Mouse (Mus musculus) brown adipose tissue, adult 24 weeks (tissue): ENCODE data around the gene Arhgap23. TPM values are rescaled to one million over a fixed set of nuclear protein-coding genes. Genes with fewer than 3 reads are reported as not detected.

Source experiments
- H3K27ac ChIP-seq: fragments of 200-500 bp; replicated peaks from 2 replicates; pipeline ENCODE4 v1.5.1; 2012; ENCODE audit warnings: low read depth, mild to moderate bottlenecking, low read length
- H3K4me1 ChIP-seq: fragments of 200-500 bp; 2 replicates; pipeline ENCODE4 v1.6.1; 2012; ENCODE audit warnings: low read length, mixed read lengths; ENCODE audit not compliant: control insufficient read depth, insufficient read depth, insufficient read length
- H3K4me3 ChIP-seq: fragments of 200-500 bp; 2 replicates; pipeline ENCODE4 v1.5.1; 2012; ENCODE audit warnings: low read depth, mild to moderate bottlenecking, low read length, moderate library complexity; ENCODE audit not compliant: insufficient read depth
- polyA plus RNA-seq: library from polyadenylated mRNA; stranded (reverse); fragments of >200 nt; gene quantifications from 2 replicates; pipeline ENCODE4 v1.2.4, GENCODE M21; 2012; ENCODE audit not compliant: missing spikeins, insufficient read depth, insufficient read length

Gene Arhgap23
- 5.5 and 6.7 TPM in 2 replicates for polyA plus RNA-seq

DNA sequence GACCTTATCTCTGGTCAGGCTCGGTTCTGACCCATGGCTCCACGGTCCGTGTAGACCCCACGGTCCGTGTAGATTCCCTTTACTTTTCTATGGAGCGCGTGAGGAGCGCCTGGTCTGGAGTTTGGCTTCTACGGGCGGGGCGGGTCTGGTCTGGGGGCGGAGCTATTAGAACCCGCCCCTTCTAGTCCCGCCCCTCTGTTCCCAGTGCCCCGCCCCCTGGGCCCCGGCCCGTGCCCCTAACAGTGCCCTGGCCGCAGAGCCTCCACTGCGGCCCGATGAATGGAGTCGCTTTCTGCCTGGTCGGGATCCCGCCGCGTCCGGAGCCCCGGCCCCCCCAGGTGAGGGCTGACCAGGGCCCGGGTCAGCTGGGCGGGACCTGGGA is at the start of gene Arhgap23:
Gene Arhgap23, plus strand, starts transcription at position 204 of the 382 bp plus-strand sequence.
- peak within 1 kb of the TSS; percentile 69 for H3K27ac ChIP-seq
- peak within 1 kb of the TSS; percentile 88 for H3K4me3 ChIP-seq
- H3K4me1 ChIP-seq, result peaks cover 17% of the 10 kb centered on the region

DNA sequence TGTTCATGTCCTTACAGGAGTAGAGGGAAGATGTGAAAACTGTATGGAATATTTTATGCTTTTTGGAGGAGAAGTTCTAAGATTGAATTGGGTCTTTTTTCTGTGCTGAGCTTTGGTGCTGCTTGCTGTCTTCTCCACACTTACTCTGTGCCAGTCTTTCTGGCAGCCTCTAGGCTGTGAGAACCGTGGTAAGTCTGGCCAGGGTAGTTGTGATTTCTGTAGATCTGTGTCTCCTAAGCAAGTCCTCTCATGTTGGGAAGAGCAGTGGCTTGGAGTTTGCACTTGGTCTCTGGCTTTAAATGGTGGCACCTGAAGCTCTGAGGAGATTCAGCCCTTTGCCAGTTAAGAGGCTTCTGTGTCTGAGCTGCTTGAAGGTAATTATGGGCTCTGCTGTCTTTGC is 49.8 kb upstream of the Arhgap23 start:
- H3K4me3 ChIP-seq, result no peak overlapping the region
- peaks cover 4% of the 10 kb centered on the region; the same call in 1 of the 2 replicates for H3K4me1 ChIP-seq
- H3K27ac ChIP-seq, result no peak overlapping the region

DNA sequence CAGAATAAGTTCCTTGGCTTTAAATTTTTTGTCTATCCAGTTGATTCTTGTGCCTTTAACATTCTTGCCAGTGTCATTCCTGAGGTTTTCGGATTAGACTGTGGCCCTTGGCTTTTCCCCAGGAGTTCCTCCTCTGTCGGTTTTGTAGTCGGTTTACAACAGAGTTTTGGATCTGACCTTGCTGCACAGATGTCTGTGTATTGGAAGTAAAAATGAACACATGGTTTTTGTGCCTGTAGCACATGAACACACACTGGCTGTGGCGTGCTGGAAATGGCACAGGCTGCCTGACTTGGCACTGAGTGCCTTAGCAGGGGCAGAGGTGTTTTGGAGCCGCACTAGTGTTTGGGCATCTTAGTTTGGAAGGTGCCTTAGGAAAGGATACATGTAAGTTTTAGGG is 46.8 kb upstream of the Arhgap23 start:
- H3K4me3 ChIP-seq, result no peak overlapping the region
- no peak overlapping the region for H3K27ac ChIP-seq
- peaks cover 8% of the 10 kb centered on the region; the same call in 1 of the 2 replicates for H3K4me1 ChIP-seq

DNA sequence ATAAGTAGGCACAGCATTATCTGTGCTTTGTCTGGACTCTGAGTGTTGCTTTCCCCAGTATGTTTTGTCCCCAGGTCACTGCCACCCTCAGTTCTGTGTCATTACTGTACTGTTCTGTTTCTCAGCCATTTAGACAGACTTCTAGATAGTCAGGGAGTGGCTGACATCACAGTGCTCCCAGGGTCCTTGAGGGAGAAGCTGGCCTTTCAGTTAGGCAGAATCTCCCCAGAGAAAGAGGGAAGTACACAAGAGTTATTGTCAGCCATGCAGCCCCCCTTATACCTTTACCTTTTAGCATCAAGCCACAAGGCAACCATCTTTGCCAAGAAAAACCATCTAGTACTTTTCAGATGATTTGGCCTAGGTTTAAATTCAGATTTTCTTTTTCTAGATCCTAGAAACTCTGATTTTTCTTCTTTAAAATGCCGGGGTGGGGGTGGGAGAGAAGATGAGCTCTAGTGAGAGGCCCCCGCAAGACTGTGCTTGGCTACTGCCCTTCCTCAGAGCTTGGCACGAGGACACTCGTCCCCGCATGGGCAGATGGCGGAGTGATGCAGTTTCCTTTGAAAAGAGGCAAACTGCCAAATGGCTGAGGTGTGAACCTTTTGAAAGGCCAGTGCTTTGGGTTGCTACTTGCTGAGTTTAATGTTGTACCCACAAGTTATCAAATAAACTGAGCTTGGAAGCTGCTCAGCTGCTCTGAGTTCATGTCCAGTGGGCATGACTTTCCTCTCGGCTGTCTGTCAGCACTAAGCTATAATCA is 44.8 kb upstream of the Arhgap23 start:
- H3K4me1 ChIP-seq, result 0 out of 2 replicates have a peak, but pooled peaks cover 4% of the 10 kb centered on the region
- no peak overlapping the region for H3K4me3 ChIP-seq
- no peak overlapping the region for H3K27ac ChIP-seq

DNA sequence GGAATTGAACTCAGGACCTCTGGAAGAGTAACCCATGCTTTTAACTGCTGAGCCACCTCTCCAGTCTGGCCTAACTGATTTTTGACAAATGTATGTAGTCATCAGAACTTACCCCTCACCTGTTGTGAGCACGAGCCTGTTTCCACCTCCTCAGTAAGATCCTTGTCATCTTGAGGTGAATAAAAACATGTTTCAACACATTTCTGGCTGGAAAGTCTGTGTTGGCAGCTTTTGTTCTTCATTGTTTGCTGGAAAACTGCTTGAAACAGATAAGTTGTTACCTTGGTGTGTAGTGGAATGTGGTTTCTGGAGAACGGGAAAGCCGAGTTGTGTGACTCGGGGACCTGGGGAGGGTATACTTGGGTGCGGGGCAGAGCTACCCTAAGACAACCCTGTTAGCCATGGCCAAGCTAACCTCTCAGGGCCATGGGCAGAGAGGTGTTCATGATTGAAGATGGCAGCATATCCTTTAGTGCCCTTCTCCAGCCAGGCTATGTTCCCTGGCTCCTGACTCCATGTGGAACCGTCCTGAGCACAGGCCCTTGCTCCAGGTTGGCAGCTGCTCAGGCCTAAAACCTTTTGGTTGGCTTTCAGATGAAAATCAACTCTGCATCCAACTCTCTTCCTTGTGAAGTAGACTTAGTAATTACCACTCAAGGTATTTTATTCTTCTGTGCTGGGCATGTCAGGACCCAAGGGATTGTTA is 43.0 kb upstream of the Arhgap23 start:
- H3K4me3 ChIP-seq, result no peak overlapping the region
- H3K4me1 ChIP-seq, result 0 out of 2 replicates have a peak, but pooled peaks cover 4% of the 10 kb centered on the region
- no peak overlapping the region for H3K27ac ChIP-seq

DNA sequence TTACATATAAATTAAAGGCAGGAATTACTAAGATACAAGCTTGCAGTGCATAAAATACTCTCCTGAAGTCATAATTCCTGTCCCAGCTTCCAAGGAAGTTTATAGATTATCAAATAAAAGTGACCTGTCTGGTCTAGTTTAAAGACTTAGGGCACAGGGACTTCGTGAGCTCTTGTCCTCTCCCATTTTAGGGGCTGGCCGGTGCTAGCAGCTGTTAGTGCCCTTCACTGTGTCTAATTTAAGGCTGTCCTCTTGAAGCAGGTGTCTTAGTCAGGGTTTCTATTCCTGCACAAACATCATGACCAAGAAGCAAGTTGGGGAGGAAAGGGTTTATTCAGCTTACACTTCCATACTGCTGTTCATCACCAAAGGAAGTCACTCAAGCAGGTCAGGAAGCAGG is 41.9 kb upstream of the Arhgap23 start:
- H3K4me3 ChIP-seq, result no peak overlapping the region
- 0 out of 2 replicates have a peak, but pooled peaks cover 4% of the 10 kb centered on the region for H3K4me1 ChIP-seq
- no peak overlapping the region for H3K27ac ChIP-seq

DNA sequence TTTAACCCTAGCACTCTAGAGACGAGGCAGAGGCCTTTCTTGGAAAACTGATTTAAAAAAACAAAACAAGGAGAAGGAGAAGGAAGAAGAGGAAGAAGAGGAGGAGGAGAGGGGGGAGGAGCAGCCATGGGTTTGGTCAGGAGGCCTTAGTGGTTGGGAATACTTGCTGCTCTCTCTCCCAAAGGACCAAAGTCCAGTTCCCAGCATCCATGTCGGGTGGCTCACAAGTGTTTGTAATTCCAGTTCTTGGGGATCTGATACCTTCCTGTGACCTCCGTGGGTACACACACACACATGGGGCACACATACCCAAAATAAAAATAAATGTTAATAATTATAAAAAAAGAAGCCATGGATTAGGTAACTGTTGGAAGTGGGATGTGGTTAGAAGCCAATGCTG is 35.3 kb upstream of the Arhgap23 start:
- Histone ChIP-seq H3K27ac (no peak overlapping the region), H3K4me1 (no peaks in the 10 kb centered on the region), H3K4me3 (no peak overlapping the region)

DNA sequence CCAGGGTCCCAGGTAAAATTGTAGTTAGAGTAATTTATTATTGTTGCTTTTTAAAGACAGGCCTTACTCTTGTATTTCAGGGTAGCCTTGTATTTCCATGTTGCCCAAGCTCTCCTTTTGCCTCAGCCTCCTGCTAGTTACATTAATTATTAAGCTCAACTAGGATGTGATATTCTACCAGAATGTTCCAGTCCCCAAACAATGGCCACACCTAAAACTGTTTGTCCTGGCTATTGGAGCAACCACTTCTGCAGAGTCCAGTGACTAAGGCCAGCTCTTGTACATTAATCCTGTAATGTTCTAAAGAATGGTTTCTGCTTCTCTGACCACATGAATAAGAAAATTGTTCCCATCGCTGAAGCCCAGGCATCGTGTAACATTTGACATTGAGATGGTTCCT is 32.3 kb upstream of the Arhgap23 start:
- H3K4me3 ChIP-seq, result no peak overlapping the region
- H3K4me1 ChIP-seq, result no peaks in the 10 kb centered on the region
- no peak overlapping the region for H3K27ac ChIP-seq

DNA sequence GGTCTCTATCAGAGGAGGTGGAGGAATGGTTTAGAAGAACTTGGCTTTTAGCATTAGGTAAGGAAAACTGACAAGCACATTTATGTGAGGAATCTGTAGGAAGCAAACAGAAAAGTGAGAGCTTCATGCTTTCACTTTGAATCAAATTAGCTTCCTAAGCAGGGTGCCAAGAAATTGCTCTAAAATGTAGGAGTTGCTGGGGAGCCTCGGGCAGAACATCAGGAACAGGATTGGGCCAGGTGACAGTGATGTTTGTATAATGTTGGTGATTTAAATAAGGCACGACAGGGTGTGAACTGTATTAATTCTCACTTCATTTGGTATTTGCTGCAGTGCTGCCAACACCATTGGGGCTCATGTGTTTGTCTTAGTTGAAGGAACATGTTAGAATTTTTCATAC is 31.6 kb upstream of the Arhgap23 start:
- Histone ChIP-seq H3K4me3 (no peak overlapping the region), H3K4me1 (no peaks in the 10 kb centered on the region), H3K27ac (no peak overlapping the region)

DNA sequence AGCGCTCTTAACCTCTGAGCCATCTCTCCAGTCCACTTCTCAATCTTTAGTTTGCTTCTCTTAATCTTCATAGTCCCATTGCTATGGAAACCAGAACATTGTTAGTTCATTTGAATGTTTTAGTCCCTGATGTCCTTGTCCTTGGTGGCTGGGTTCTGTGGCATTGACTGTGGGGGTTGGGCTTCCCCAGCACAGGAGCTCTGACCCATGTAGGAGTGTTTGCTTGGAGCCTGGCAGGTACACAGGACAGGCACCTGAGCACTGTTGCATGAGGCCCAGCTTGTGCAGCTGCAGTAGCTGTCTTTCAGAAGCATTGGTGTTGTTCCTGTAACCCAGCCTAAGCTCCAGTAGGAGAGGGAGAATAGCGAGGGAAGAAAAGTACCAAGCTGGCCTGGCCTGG is 27.5 kb upstream of the Arhgap23 start:
- no peak overlapping the region for H3K27ac ChIP-seq
- H3K4me1 ChIP-seq, result no peaks in the 10 kb centered on the region
- no peak overlapping the region for H3K4me3 ChIP-seq

DNA sequence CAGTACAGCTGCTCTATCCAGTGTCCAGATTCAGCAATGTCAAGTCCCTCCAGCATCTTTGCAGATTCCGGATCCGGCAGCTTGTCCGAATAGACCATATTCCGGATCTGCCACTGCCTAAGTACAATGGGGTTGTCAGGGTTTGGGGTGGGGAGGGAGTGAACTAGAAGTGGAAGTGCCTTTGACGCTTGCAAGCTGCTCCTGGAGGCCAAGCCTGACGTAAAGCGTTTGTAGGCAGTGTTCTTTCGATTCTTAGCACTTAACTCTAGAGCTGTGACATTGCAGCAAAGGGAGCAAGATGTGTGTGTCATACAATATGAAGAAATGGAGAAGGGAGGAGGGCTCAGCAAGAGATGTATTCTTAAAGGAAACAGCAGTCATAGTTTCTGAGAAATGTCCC is 26.2 kb upstream of the Arhgap23 start:
- no peaks in the 10 kb centered on the region for H3K4me1 ChIP-seq
- no peak overlapping the region for H3K27ac ChIP-seq
- no peak overlapping the region for H3K4me3 ChIP-seq

DNA sequence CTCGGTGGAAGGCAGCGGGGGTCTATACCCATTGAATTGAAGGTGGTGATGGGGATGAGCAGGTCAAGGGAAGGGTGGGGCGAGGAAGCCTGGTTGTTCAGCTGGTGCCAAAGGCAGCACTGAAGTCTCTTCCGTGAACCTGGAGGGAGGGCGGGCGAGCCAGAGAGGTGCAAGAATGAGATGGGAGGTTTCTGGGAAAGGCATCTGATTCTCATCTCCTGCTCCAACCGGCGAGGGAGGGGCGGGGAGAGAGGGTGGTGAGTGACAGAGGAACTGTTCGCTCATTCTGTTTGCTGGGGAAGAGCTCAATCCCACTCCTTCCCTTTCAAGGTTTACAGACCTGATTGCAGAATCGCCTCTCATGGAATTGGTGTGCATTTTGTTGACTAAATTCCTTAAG is 21.7 kb upstream of the Arhgap23 start:
- no peak overlapping the region for H3K27ac ChIP-seq
- H3K4me3 ChIP-seq, result no peak overlapping the region
- H3K4me1 ChIP-seq, result no peaks in the 10 kb centered on the region

DNA sequence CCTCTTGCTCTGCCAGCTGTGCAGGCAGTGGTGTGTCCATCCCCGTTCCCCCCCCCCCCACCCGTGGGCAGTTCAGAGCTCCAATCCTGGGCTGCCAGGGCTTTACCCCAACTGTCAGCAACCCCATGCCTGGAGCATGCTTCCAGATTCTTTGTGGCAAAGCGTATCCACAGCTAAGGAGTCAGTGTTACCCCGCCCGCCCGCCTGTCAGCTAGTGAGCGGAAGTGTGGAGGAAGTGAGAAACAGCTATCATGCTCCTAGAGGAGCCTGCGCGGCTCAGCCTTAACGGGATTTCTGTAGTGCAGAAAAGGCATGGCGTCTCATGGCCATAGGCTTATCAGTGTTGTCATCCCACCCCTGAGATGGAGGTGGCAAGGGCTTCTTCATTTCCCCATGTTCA is 21.2 kb upstream of the Arhgap23 start:
- Histone ChIP-seq H3K4me1 (no peaks in the 10 kb centered on the region), H3K27ac (no peak overlapping the region), H3K4me3 (no peak overlapping the region)

DNA sequence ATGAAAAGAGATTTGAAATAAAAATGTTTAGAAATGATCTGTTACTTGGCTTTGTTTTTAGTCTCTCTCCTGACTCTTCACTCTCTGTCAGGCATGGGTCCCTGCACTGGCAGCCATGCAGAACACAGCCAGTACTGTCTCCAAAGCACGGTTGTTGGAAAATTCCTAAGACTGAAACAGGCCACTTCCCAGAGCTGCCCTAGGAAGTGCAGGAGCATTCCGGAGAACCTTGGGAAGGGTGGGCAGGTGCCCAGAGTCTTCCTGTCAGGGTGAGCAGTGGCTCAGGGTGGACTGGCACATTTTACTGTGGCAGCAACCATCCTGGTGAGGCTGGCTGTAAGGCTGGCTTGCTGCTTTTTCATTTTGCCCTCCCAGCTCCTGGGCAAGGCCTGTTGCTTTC is 16.8 kb upstream of the Arhgap23 start:
- Histone ChIP-seq H3K4me3 (no peak overlapping the region), H3K27ac (no peak overlapping the region), H3K4me1 (no peaks in the 10 kb centered on the region)

DNA sequence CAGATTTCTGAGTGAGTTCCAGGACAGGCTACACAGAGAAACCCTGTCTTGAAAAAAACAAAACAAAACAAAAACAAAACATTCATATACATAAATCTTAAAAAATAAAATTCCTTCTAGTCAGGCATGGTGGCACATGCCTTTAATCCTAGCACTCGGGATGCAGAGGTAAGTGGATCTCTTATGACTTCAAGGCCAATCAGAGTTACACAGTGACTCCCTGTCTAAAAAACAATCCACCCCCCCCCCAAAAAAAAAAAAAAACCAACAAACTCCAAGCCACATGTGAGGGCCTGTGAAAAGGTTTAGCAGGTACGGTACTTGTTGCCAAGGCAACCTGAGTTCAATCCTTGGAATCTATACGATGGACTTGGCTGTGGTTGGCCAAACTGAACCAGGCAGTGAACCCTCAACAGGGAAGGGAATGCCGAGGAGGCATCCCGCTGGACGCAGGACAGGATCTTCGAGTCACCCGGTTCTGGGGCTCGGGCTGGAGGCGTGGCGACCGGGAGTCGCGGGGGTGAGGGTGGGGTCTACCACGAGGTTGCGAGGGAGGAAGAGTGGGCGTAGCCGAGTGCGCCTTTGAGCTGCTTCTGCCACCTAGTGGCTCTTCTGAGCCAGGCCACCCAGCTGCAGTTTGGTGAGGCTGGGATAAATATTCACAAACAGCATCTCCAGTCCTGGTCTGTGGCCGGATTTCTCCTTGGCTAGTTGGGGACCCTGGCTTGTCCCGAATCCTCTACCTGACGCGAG is 15.2 kb upstream of the Arhgap23 start:
- peaks cover 6% of the 10 kb centered on the region for H3K4me1 ChIP-seq
- peak overlapping the region; percentile 10 for H3K4me3 ChIP-seq
- H3K27ac ChIP-seq, result no peak overlapping the region
